Mouse (Mus musculus) megakaryocyte, embryonic 14.5 days (primary cell): ENCODE measurements around the gene Ap1ar.

Experiments used
- FLI1 ChIP-seq: IDR thresholded peaks from 2 replicates; pipeline ENCODE4 v1.6.1; 2012; ENCODE audit warnings: low read length, inconsistent platforms, mixed read lengths
- GATA1 ChIP-seq: IDR thresholded peaks from 3 replicates; pipeline ENCODE4 v1.6.1; 2012; ENCODE audit warnings: mixed read lengths, low read length, inconsistent platforms, borderline replicate concordance

- TF ChIP-seq GATA1 (no peak), FLI1 (no peak)
These were observed 1.7 kb downstream of the Ap1ar start for GRCm38 (mm10) chr3:127835594-127835993.
